Mouse (Mus musculus) forebrain, embryonic 10.5 days (tissue): ENCODE data around the gene Olfr827. TPM values are rescaled to one million over a fixed set of nuclear protein-coding genes. Genes with fewer than 3 reads are reported as not detected.

Experiments
- DNase-seq: peaks from one replicate; pipeline ENCODE4 v3.0.0-alpha.2; 2017; ENCODE audit warnings: low spot score; ENCODE audit errors: extremely low spot score
- H3K27ac ChIP-seq: fragments of 300-500 bp; sonication (generic); 2 replicates; pipeline ENCODE4 v1.5.1; 2016; ENCODE audit warnings: mild to moderate bottlenecking
- H3K27me3 ChIP-seq: fragments of 300-500 bp; sonication (generic); 2 replicates; pipeline ENCODE4 v1.6.1; 2016; ENCODE audit warnings: mild to moderate bottlenecking; ENCODE audit not compliant: poor library complexity, severe bottlenecking
- H3K36me3 ChIP-seq: fragments of 300-500 bp; sonication (generic); replicated peaks from 2 replicates; pipeline ENCODE4 v1.6.1; 2016; ENCODE audit warnings: mild to moderate bottlenecking, moderate library complexity
- H3K4me1 ChIP-seq: fragments of 300-500 bp; sonication (generic); 2 replicates; pipeline ENCODE4 v1.6.1; 2016
- H3K4me3 ChIP-seq: fragments of 300-500 bp; sonication (generic); 2 replicates; pipeline ENCODE4 v1.5.1; 2016; ENCODE audit warnings: mild to moderate bottlenecking, moderate library complexity
- H3K9me3 ChIP-seq: fragments of 300-500 bp; sonication (generic); 2 replicates; pipeline ENCODE4 v1.6.1; 2016; ENCODE audit warnings: mild to moderate bottlenecking, moderate library complexity
- WGBS: fragments of 180-500 bp; shearing (Covaris S2); methylation state at CpG from one replicate; pipeline ENCODE4 v1.1.7; 2016; 5-methylcytosine and 5-hydroxymethylcytosine counted together
- polyA plus RNA-seq: library from polyadenylated mRNA; unstranded; fragments of >200 nt; fragmentation: Nextera tagmentation; extraction: Ambion mirVana; gene quantifications from 2 replicates; pipeline ENCODE4 v1.2.1, GENCODE M21; 2016

The Olfr827 gene
- polyA plus RNA-seq = not detected in 2 replicates

DNA sequence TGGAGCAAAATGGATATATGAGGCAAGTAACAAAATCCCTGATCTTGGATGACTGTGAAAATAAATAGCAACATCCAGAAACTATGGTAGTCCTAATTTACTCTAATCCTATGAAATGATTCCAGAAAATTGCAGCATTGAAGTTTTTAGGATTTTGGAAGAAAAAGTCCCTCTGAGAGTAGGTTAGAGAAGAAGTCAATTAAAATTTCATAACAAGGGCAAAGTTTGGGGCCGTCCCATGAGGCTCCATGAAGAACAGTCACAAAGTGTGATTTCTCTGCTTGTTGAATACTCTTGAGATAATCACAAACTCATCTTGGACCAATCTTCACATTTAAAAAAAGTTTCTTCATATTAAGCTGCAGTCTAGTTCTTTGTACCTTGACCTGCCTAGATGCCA lies at the start of gene Olfr827:
Gene Olfr827, minus strand, starts transcription at position 101 of the 400 bp plus-strand sequence.
- WGBS = 85% methylated on average over 1 of the region's 1 CpGs
- DNase-seq = no peak
- no peaks in the 10 kb centered on the region for H3K4me1 ChIP-seq
- no peak within 1 kb of the TSS for H3K27ac ChIP-seq
- H3K9me3 ChIP-seq = no peaks in the 10 kb centered on the region
- no peaks in the 10 kb centered on the region for H3K27me3 ChIP-seq
- H3K4me3 ChIP-seq = no peak within 1 kb of the TSS
- no peaks in the 10 kb centered on the region for H3K36me3 ChIP-seq

DNA sequence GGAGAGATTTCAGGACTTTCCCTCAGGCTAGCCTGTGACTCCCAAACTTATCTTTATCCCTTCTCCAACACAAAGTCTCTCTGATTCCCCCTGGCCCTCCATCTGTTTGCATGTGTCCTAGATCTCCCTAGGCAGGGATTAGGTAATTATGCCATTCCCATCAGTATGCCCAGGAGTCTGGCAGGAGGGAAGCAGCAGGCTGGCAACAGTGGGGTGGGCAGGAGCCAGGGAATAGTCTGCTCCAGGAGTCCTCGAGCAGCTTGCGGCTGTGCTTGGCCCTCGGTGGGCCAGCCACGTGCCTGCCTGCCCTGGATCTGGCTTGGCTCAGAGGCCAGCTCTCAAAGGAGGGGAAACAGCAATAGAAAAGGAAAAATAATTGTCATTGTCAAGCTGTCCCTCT lies 49.0 kb upstream of the Olfr827 start:
- H3K27me3 ChIP-seq = no peaks in the 10 kb centered on the region
- H3K27ac ChIP-seq = no peak overlapping the region
- no peak for DNase-seq
- WGBS = 62% methylated on average over 4 of the region's 4 CpGs
- H3K9me3 ChIP-seq = no peaks in the 10 kb centered on the region
- H3K4me1 ChIP-seq = no peaks in the 10 kb centered on the region
- no peak overlapping the region for H3K4me3 ChIP-seq
- H3K36me3 ChIP-seq = no peaks in the 10 kb centered on the region

DNA sequence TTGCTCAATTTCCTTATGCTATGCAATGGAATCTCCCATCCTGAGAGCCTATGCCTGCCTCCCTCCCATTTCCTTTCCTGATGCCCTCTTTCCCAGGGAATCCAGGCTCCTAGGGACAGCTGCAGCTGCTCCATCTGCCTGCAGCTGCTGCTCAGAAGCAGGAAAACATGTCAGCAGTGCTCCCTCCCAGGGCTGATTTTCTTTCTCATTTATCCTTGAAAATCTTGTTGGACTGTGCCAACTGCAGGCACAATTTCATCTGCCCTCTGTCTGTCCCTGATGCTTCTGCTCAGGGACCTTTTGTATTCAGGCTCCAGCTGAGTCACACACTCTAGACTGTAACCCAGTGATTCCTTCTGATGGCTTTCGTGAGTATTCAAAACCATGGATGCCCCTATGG lies 45.3 kb upstream of the Olfr827 start:
- Histone ChIP-seq H3K4me3 (no peak overlapping the region), H3K27ac (no peak overlapping the region), H3K36me3 (no peaks in the 10 kb centered on the region), H3K27me3 (no peaks in the 10 kb centered on the region), H3K4me1 (no peaks in the 10 kb centered on the region), H3K9me3 (no peaks in the 10 kb centered on the region)
- no peak for DNase-seq
- 83% methylated on average over 1 of the region's 1 CpGs for WGBS

DNA sequence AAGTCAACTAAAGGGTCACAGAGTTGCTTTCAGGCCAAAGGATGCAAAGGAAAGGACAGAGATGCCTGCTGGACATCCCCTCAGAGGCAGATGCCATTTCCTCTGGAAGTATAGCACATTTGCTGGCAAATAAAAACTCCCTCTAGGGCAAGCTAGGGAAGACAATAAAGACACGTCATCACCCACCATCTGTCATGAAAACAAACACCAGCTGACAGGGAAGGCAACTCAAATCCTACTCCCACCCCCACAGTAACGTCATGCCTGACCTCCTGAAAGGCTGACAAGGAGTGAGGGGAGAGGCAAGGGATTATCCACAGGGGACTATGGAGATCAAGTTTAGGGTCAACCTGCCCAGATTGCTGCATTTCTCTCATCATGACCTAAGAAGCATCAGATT lies 30.1 kb upstream of the Olfr827 start:
- Histone ChIP-seq H3K4me3 (no peak overlapping the region), H3K36me3 (no peaks in the 10 kb centered on the region), H3K9me3 (no peaks in the 10 kb centered on the region), H3K27me3 (peaks cover 4% of the 10 kb centered on the region; the same call in 1 of the 2 replicates), H3K27ac (no peak overlapping the region), H3K4me1 (no peaks in the 10 kb centered on the region)
- 9% methylated on average over 2 of the region's 2 CpGs for WGBS
- DNase-seq = no peak

DNA sequence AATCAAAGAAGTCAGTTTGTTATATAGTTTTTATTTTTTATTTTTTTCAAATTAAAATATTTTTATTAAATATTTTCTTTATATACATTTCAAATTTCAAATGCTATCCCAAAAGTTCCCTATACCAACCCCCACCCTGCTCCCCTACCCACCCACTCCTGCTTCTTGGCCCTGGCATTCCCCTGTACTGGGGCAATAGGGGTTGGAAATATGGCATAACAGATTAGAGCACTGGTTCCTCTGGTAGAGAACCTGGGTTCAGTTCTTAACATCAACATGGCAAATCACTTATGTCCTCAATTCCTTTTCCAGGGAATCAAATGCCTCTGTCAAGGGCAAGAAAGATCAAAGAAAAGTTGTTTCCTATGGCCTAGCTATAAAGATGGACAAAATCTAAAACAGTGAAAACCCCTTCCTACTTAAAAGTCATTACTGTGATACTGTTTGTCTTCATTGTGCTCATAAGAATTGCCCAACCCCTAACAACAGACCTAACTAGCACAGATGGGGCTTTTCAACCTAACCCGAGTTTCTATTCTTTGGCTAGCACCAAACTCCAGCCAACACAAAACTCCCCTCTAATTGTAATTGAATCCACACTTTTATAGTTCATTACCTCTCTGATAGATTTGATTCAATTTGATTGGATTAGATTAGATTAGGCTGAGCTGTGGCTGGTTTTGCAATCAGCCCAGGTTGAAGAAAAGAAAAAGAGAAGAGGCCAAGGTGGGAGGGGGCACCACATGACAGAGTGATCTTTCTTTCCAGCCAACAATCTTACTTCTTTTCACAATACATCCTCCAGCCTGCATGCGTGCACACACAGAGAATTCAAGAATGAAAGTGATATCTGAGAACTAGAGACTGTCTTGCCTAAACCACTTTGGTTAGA lies 24.4 kb upstream of the Olfr827 start:
- H3K36me3 ChIP-seq = no peaks in the 10 kb centered on the region
- DNase-seq = no peak
- WGBS = 36% methylated on average over 2 of the region's 2 CpGs

DNA sequence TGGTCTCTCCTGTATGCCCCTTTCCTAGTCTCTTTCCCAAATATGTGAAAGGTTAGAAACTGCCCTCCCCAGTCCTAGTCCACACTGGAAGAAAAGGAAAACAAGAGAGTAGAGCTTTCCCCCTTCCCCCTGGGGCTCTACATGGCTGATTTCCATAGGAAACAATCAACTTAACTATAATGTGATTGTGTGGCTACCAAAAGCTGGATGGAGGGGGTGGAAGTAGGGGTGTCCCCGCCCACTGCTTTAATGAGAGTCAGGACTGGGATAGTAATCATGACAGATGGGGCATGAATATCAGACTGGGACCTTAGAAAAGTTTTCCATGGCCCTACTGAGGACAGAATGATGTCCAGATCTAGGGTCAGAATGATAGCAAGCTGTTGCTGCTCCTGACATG lies 20.4 kb upstream of the Olfr827 start:
- Histone ChIP-seq H3K9me3 (no peaks in the 10 kb centered on the region), H3K27ac (no peak overlapping the region), H3K4me3 (no peak overlapping the region), H3K27me3 (no peaks in the 10 kb centered on the region), H3K36me3 (no peaks in the 10 kb centered on the region), H3K4me1 (peaks cover 6% of the 10 kb centered on the region)
- 46% methylated on average over 1 of the region's 1 CpGs for WGBS
- no peak for DNase-seq

More for the DNA sequence above, 24.4 kb upstream of the Olfr827 start:
- peaks cover 6% of the 10 kb centered on the region for H3K4me1 ChIP-seq
- H3K9me3 ChIP-seq = no peaks in the 10 kb centered on the region
- H3K27me3 ChIP-seq = peaks cover 4% of the 10 kb centered on the region; the same call in 1 of the 2 replicates
- no peak overlapping the region for H3K4me3 ChIP-seq
- H3K27ac ChIP-seq = no peak overlapping the region

DNA sequence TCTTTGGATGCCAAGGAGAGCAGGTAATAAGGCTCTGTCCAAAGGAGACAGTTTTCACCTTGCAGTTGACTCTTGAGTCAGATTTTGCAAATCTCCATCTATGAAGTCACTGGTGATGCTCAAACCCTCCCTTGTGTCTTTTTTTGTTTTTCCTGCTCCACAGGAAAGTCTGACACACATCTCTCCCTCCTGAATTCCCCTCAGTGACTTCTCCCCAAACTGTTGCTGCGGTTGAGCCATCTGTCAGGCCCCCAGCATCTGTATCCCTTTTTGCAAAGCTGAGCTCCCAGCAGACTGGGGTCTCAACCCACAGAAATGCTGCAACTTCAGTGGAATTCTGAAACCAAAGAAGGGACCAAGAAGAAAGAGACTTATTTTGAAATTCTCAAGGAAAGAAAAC lies 17.9 kb upstream of the Olfr827 start:
- no peak for DNase-seq
- 80% methylated on average over 1 of the region's 1 CpGs for WGBS
- H3K9me3 ChIP-seq = no peaks in the 10 kb centered on the region
- no peaks in the 10 kb centered on the region for H3K36me3 ChIP-seq
- H3K4me3 ChIP-seq = no peak overlapping the region
- H3K4me1 ChIP-seq = peaks cover 6% of the 10 kb centered on the region
- no peak overlapping the region for H3K27ac ChIP-seq
- no peaks in the 10 kb centered on the region for H3K27me3 ChIP-seq

DNA sequence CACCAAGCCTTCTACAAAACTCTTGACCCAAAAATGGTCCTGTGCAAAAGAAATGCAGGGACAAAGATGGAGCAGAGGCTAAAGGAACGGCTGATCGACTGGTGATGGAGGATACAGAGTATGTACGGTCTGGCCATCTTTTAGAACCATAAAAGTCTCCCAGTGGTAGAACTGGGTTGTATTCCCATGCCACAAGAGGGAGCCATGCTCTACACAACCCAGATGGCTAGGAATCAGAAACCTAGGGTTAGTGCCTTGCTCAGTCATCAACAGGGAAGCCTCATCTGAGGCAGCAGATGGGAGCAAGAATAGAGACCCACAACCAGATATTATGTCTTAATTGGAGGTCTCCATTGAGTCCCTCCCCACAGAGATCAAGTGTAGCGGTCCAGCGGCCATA lies 15.4 kb upstream of the Olfr827 start:
- Histone ChIP-seq H3K27me3 (no peaks in the 10 kb centered on the region), H3K4me1 (peaks cover 3% of the 10 kb centered on the region), H3K36me3 (no peaks in the 10 kb centered on the region), H3K9me3 (no peaks in the 10 kb centered on the region), H3K4me3 (no peak overlapping the region), H3K27ac (no peak overlapping the region)
- 90% methylated on average over 5 of the region's 5 CpGs for WGBS
- no peak for DNase-seq

DNA sequence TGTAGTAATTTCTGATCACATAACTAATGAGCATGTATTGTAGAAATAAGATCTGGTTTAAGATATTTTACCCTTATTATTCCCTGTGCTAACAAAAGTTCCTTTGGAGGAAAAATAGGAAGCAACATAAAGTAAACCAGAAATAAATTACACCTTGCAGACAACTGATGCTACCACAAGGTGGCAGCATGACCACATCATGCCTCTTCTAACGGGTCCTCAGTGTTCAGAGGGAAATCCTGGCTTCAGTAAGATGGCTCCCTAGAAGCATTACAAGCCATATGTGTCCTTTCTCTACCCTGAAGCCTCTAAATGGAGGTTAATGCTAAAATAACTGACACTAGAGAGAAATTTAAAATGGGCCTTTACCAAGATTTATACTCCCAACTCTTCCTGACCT lies 14.0 kb upstream of the Olfr827 start:
- Histone ChIP-seq H3K4me1 (no peaks in the 10 kb centered on the region), H3K27ac (no peak overlapping the region), H3K9me3 (no peaks in the 10 kb centered on the region), H3K27me3 (no peaks in the 10 kb centered on the region), H3K4me3 (no peak overlapping the region), H3K36me3 (no peaks in the 10 kb centered on the region)
- 0% methylated on average over 1 of the region's 1 CpGs for WGBS
- peak; percentile 47 for DNase-seq

DNA sequence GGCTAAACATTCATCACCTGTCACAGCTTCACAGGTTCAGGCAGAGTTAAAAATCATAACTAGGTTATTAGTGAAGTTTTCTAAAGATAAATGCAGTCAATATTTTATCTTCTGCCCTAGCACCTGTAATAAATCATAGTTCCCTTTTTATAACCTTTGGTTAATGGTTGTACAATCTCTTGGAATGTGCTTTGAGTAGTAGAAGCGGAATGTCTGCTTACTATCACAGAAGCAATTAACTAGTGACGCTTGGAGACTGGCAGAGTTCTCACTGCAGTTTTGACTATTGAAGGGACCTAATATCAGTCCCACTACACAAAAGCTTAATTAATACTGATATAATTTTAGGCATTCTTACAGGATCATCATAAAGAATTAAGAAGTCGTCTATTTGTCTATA lies 10.8 kb upstream of the Olfr827 start:
- Histone ChIP-seq H3K4me1 (no peaks in the 10 kb centered on the region), H3K4me3 (no peak overlapping the region), H3K27ac (no peak overlapping the region), H3K36me3 (no peaks in the 10 kb centered on the region), H3K27me3 (no peaks in the 10 kb centered on the region), H3K9me3 (no peaks in the 10 kb centered on the region)
- DNase-seq = no peak
- 88% methylated on average over 3 of the region's 3 CpGs for WGBS

DNA sequence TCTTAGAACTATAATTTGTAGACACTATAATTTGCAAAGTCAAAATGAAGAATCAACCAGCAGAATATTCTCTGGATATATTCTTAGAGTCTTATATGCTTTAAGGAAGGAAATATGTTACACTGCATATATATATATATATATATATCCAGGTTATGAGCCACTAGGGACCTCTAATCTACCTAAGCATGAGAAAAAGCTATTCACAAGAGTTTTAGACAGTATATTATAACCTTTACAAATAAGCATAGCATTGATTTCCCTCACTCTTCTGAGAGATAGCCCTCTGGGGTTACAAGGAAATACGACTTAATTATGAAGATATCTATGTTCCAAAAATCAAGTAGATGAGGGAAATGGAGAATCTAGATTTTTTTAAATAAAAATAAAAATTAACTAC lies 30.1 kb downstream of the Olfr827 start, which contains the start of gene Olfr826:
Gene Olfr826, minus strand, starts transcription at position 101 of the 400 bp plus-strand sequence.
- no peak within 1 kb of the TSS for H3K27ac ChIP-seq
- H3K27me3 ChIP-seq = no peaks in the 10 kb centered on the region
- WGBS = 84% methylated on average over 1 of the region's 1 CpGs
- no peaks in the 10 kb centered on the region for H3K4me1 ChIP-seq
- no peak within 1 kb of the TSS for H3K4me3 ChIP-seq
- H3K36me3 ChIP-seq = no peaks in the 10 kb centered on the region
- no peaks in the 10 kb centered on the region for H3K9me3 ChIP-seq
- no peak for DNase-seq

DNA sequence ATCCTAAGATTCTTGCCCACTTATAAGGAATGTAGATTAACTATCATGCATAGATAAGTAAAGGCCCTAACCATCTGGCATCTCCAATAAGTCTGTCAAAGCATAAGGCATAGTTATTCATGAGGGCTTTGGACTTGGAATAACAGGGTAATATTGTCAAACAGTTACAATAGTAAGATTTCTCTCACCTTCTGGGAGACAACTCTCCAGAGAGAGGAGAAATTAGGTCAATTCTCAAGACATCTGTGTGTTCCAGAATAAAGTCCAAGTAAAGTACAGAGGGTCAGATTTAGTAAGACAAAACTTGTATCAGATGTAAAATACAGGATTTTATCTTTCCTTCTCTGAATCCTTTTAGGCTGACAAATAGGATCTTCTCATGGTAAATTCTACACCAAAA lies 47.5 kb downstream of the Olfr827 start, which contains the start of gene Olfr825:
Gene Olfr825, minus strand, starts transcription at position 101 of the 400 bp plus-strand sequence.
- no peaks in the 10 kb centered on the region for H3K9me3 ChIP-seq
- DNase-seq = no peak
- no peak within 1 kb of the TSS for H3K4me3 ChIP-seq
- H3K4me1 ChIP-seq = no peaks in the 10 kb centered on the region
- H3K27me3 ChIP-seq = no peaks in the 10 kb centered on the region
- H3K27ac ChIP-seq = no peak within 1 kb of the TSS
- no peaks in the 10 kb centered on the region for H3K36me3 ChIP-seq

DNA sequence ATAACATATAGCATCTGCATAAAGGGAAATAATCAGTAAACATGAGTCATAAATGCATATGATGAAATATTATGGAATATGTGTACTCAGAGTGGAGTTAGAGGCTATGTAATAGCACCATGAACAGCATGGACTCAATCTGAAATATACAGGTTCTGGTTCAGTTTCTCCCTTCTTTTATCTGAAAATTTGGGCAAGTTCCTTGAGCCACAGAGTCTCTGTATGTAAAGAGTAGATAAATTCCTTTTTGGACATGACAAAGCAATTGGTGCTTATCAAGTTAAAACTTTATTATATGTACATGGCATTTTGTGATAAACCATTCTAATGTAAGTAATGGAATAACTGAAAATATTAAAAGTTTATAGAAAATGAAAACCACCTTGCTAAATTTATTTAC lies 49.0 kb downstream of the Olfr827 start:
- no peaks in the 10 kb centered on the region for H3K9me3 ChIP-seq
- no peaks in the 10 kb centered on the region for H3K4me1 ChIP-seq
- no peaks in the 10 kb centered on the region for H3K27me3 ChIP-seq
- no peak overlapping the region for H3K27ac ChIP-seq
- H3K36me3 ChIP-seq = no peaks in the 10 kb centered on the region
- no peak for DNase-seq
- no peak overlapping the region for H3K4me3 ChIP-seq
